Mouse (Mus musculus) heart, postnatal 4 days (tissue): ENCODE measurements around the gene Ghitm. TPM values are rescaled to one million over a fixed set of nuclear protein-coding genes. Genes with fewer than 3 reads are reported as not detected.

ENCODE experiments used
- DNase-seq: peaks from one replicate; pipeline ENCODE4 v3.0.0; 2021
- total RNA-seq, 2 experiments: library from RNA; stranded (reverse); gene quantifications; 2 replicates each; pipeline ENCODE4 v1.2.3; 2021

Gene Ghitm
- total RNA-seq, 2 experiments from 2014 or later = 375 to 382 TPM

DNA sequence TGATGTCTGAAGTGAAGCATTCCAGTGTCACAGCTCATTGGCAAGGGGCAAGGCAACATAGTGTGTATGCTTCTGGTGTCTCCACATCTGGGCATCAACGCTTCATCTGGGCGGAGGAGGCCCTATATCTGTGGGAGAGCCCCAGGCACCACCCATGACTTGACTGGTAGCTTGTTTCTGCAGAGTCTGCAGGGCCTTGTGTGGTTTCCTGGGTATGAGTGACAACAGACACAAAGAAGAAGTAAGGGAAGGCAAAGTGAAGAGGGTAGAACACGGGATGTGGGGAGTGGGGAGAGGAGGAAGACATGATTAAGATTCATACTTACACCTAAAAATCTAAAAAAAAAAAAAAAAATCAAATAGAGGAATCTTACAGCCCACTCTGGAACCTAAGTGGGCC is 32.6 kb downstream of the Ghitm start:
- no peak for DNase-seq

DNA sequence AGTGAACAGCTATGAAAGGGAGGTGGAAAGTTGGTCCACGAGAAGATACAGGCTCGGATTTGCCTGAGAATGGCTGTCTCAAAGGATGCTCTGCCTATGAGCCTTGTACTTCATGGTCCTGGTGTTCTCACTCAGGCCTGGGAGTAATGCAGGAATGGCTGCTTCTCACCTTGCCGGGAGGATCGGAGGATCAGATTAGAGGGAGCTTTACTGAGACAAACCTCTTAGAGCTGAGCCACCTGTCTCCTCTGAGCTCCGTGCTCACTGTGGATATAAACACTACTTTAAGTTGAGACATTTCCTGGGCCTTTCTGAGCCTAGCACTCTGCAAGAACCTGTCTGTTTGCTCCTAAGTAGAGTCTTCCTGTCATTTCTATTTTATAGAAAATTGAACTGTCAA is 33.5 kb downstream of the Ghitm start:
- no peak for DNase-seq

DNA sequence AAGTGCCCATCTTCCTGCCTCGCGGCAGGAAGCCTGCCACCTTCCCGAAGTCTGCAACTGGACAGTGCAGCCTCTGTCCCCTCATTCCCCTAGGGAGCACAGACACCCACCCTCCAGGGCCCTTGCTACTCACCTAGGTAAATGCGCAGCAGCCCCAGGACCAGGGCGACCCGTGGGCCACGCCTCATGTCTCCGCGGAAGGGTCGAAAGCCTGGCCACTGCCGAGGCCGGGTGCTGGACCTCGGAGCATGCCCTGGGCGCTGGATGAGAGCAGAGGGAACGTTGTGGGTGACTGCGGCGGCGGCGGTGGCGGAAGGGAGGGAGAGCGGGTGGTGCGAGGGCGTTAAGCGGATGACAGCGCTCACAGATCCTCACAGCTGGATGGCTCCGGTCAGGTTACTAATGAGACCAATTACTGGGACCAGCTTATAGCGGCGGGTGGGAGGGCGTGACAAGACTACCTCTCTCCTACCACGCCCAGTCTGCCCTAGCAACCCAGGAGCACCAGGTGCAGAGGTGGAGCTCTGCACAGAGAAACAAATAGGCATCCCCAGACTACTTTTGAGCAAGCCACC is 37.0 kb downstream of the Ghitm start, which contains the start of gene Cdhr1:
Gene Cdhr1 (minus strand): TSS at position 392 of the 575 bp plus-strand sequence.
- DNase-seq = peak; percentile 8

DNA sequence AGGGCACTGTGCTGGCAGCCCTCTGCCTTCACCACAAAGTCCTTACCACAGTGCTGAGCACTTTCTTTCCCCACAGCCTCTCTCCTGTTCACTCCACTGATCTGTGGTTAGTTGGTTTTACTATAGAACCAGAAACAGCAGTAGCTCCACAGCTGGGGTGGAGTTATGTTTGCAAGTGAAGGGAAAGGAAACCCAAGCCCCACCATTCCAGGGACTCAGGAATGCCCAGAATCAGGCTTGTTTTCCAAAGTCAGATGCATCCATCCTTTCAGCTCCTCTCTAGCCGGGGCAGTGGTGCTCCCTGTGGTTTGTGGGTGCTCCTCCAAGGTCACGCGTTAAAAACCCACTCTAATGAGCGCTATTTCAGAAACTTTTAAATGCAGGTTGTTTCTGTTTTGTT is 39.5 kb downstream of the Ghitm start:
- no peak for DNase-seq

DNA sequence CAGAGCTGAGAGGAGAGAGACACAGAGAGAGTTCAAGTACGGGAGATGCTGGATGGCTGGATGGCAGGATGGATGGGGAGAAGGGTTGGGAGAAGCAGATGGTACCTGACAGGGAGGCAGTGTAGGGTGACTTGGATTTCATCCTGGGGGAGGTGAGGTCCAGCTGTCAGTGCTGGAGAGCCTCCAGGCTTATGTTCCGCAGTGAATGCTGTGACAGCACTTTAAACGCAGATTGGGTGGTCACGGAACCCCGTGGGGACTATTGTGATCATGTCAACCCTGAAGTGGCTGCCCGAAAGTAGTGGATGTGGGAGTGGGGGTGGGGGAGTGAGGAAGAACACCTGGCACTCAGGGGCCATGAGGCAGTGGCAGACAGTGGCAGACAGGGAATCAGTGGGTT is 40.6 kb downstream of the Ghitm start:
- no peak for DNase-seq

DNA sequence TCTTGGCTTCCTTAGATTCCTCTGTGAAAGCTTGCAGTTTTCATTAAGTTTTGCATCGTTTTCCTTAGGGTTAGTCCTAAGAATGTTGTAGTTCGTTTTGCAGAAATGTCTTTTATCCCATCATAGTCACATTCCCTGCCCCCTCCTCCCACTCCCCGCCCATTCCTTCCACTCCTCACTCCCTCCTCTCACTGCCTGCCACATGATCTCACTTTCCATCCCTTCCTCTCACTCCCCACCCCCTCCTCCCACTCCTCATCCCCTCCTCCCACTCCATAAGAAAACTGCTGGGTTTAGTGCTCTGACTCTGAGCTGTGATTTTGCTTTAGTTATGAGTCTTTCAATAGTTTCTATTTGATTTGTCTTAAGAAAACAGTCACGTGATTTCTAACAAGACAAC is 51.3 kb downstream of the Ghitm start:
- no peak for DNase-seq

DNA sequence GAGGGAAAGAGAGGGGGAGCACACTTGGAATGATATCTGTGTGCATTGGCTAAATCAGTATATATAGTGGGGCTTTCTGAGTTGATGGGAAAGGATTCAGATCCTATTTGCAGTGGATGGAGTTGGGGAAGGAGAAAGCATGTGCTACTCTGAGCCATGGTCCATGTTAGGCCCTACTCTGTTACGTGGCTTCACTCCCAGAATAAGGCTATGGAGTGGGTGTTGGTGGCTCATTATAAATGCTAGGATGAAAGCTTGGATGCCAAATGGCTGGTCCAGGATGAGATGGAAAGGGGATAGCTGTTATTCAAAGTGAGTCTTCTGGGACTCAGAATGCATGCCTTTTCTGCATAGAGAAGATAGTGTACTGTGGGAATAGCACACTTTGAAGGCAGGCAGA is 54.3 kb downstream of the Ghitm start:
- no peak for DNase-seq

Other genes with a start within 250 kb of the Ghitm start
- 10 to 100 TPM; 95.0 to 96.6 TPM for gene Ccser2, start 166.5 kb downstream of the Ghitm start, total RNA-seq
- gene Rgr, start 86.3 kb downstream of the Ghitm start, total RNA-seq = not detected
- not detected for gene Lrit1, start 80.4 kb downstream of the Ghitm start, total RNA-seq
- not detected for gene Lrit2, start 67.3 kb downstream of the Ghitm start, total RNA-seq
- gene Cdhr1, start 36.9 kb downstream of the Ghitm start, total RNA-seq = under 1 TPM in 1 of 2 experiments, not detected in 1; 0.17 TPM
- under 1 TPM in 1 of 2 experiments, not detected in 1; 0.36 TPM for gene 2610528A11Rik, start 21.2 kb downstream of the Ghitm start, total RNA-seq